Mouse (Mus musculus) cerebellum, adult 8-10 months (tissue): Measurements from ENCODE around the gene Col4a4.

Source experiments
- DNase-seq: peaks from one replicate; pipeline ENCODE4 v3.0.0; 2022

The Col4a4 gene

GRCm38 (mm10) chr1:82410548-82410947 is 176.1 kb downstream of the Col4a4 start:
- no peak for DNase-seq

GRCm38 (mm10) chr1:82409271-82409670 is 177.4 kb downstream of the Col4a4 start:
- DNase-seq, result no peak

- DNase-seq, result no peak
These were observed 178.9 kb downstream of the Col4a4 start for GRCm38 (mm10) chr1:82407786-82408185.
